ENCODE assay signal across 8 mouse cellular contexts in the genomic region with DNA sequence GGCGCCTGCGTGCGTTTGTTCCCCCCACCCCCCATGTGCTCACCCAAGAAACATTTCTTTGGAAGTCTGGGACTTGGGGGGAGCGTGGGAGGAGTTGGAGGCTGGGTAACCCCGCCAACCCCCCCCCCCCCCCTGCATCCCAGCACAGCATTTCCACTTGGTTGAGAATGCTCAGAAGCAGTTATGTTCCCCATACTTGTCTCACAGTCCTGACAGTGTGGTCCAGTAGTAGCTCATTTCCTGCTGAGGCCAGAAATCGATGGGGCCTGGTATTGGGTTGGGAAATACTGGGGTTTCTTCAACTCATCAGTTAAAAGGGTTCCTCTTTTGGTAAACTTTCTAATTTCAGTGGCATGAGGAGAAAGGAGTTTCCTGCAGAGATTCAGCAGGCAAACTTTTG. TPM values are rescaled to one million over a fixed set of nuclear protein-coding genes. Genes with fewer than 3 reads are reported as not detected.
DNase-seq lines count a peak whose midpoint lies in the region; ATAC-seq and TF ChIP-seq lines count a peak whose summit lies in the region.

No protein-coding gene starts in this region.

- TF ChIP-seq POLR2A in kidney, adult 2 months (IDR thresholded peaks at IDR 0.05; ENCODE audit: low read depth, low read length), result no peak

- H3K4me2 ChIP-seq in hindbrain, embryonic 16.5 days (ENCODE audit: low read length), result peak overlapping the region; percentile 58

- no peak overlapping the region for H3K27ac ChIP-seq in kidney, adult 2 months (ENCODE audit: insufficient read depth, low read depth, low read length)
- H3K27ac ChIP-seq in embryonic facial prominence, embryonic 10.5 days (replicated peaks), result peak overlapping the region; percentile 82
- no peak overlapping the region for H3K27ac ChIP-seq in hindbrain, embryonic 16.5 days (ENCODE audit: low read depth, low read length)
- peak overlapping the region; percentile 83 for H3K27ac ChIP-seq in midbrain, embryonic 10.5 days (replicated peaks)

- no peaks in the 10 kb centered on the region for H3K9me3 ChIP-seq in embryonic facial prominence, embryonic 10.5 days
- no peaks in the 10 kb centered on the region for H3K9me3 ChIP-seq in hindbrain, embryonic 16.5 days (ENCODE audit: control insufficient read depth, low read length)
- H3K9me3 ChIP-seq in midbrain, embryonic 10.5 days (replicated peaks), result no peaks in the 10 kb centered on the region

- no peaks in the 10 kb centered on the region for H3K36me3 ChIP-seq in kidney, adult 2 months (ENCODE audit: control insufficient read depth, insufficient read depth, low read length)
- no peaks in the 10 kb centered on the region for H3K36me3 ChIP-seq in embryonic facial prominence, embryonic 10.5 days (replicated peaks)
- H3K36me3 ChIP-seq in hindbrain, embryonic 16.5 days (ENCODE audit: control insufficient read depth, insufficient read depth, low read length), result no peaks in the 10 kb centered on the region
- no peaks in the 10 kb centered on the region for H3K36me3 ChIP-seq in midbrain, embryonic 10.5 days

- no peak for DNase-seq in kidney, adult 2 months
- DNase-seq in kidney, postnatal 10 days, result no peak
- no peak for DNase-seq in embryonic facial prominence, embryonic 10.5 days (ENCODE audit: low spot score)
- DNase-seq in midbrain, embryonic 10.5 days (ENCODE audit: low spot score), result peak; percentile 12
- DNase-seq in gastrocnemius, postnatal 4 days (ENCODE audit: low spot score in 2 of 2), result no peak
- DNase-seq in spleen, postnatal 14 days (ENCODE audit: low spot score in 2 of 2), result no peak
- DNase-seq in cerebellum, adult 9-10 months, result no peak

- WGBS in kidney, adult 2 months, result 4% methylated on average over 4 of the region's 6 CpGs
- 20% methylated on average over 6 of the region's 6 CpGs for WGBS in embryonic facial prominence, embryonic 10.5 days
- 15% methylated on average over 6 of the region's 6 CpGs for WGBS in hindbrain, embryonic 16.5 days
- 12% methylated on average over 6 of the region's 6 CpGs for WGBS in midbrain, embryonic 10.5 days

- 0 out of 2 replicates have a peak, but pooled peaks have one; percentile 15 for ATAC-seq in hindbrain, embryonic 16.5 days

- peak overlapping the region; percentile 70 for H3K9ac ChIP-seq in hindbrain, embryonic 16.5 days (ENCODE audit: low read depth, low read length)

- peak overlapping the region; percentile 89 for H3K4me3 ChIP-seq in kidney, adult 2 months (ENCODE audit: insufficient read depth, low read depth, low read length)
- H3K4me3 ChIP-seq in embryonic facial prominence, embryonic 10.5 days, result peak overlapping the region; percentile 64
- H3K4me3 ChIP-seq in hindbrain, embryonic 16.5 days (ENCODE audit: low read length), result peak overlapping the region; percentile 63
- H3K4me3 ChIP-seq in midbrain, embryonic 10.5 days, result peak overlapping the region; percentile 63

- H3K27me3 ChIP-seq in kidney, adult 2 months (replicated peaks; ENCODE audit: control insufficient read depth, insufficient read depth, low read length), result no peaks in the 10 kb centered on the region
- no peaks in the 10 kb centered on the region for H3K27me3 ChIP-seq in embryonic facial prominence, embryonic 10.5 days (replicated peaks; ENCODE audit: low read depth, poor library complexity, severe bottlenecking)
- H3K27me3 ChIP-seq in hindbrain, embryonic 16.5 days (replicated peaks; ENCODE audit: control insufficient read depth, insufficient read depth, low read length), result no peaks in the 10 kb centered on the region
- H3K27me3 ChIP-seq in midbrain, embryonic 10.5 days (ENCODE audit: low read depth, poor library complexity, severe bottlenecking), result no peaks in the 10 kb centered on the region

- H3K4me1 ChIP-seq in kidney, adult 2 months (ENCODE audit: control insufficient read depth, insufficient read depth, low read length), result no peaks in the 10 kb centered on the region; the same call in 1 of the 2 replicates
- H3K4me1 ChIP-seq in embryonic facial prominence, embryonic 10.5 days, result no peaks in the 10 kb centered on the region
- H3K4me1 ChIP-seq in hindbrain, embryonic 16.5 days (ENCODE audit: control insufficient read depth, insufficient read depth, low read depth, low read length), result no peaks in the 10 kb centered on the region
- H3K4me1 ChIP-seq in midbrain, embryonic 10.5 days, result no peaks in the 10 kb centered on the region

- no peak for TF ChIP-seq CTCF in kidney, adult 2 months (conservative IDR thresholded peaks at IDR 0.05; ENCODE audit: insufficient read depth, insufficient read length, low read depth, low read length)

RNA-seq across cellular contexts. Expression of gene Diaph2, which starts 1.1 kb away (rescaled TPM):
- 3.2 and 4.4 TPM in 2 replicates for polyA plus RNA-seq in kidney, adult 2 months (2012; rRNA removed)
- polyA plus RNA-seq in embryonic facial prominence, embryonic 10.5 days (2016; fragmentation: Nextera tagmentation; extraction: Ambion mirVana), result 3.8 and 4.1 TPM in 2 replicates
- 2.9 and 3.3 TPM in 2 replicates for polyA plus RNA-seq in hindbrain, embryonic 16.5 days (2015; fragmentation: Nextera tagmentation; extraction: Ambion mirVana)
- 3.1 and 4.2 TPM in 2 replicates for polyA plus RNA-seq in midbrain, embryonic 10.5 days (2016; fragmentation: Nextera tagmentation; extraction: Ambion mirVana)
- 10 to 100 TPM; 11.7 to 12.7 TPM for total RNA-seq in gastrocnemius, postnatal 4 days (2021)

Comparison
In these comparisons a context has a peak if more than half of its experiments do, and no peak if none do; other contexts are left out.
1. H3K27ac ChIP-seq: peak in embryonic facial prominence, embryonic 10.5 days (single experiment) and midbrain, embryonic 10.5 days (single experiment); none in kidney, adult 2 months (single experiment) and hindbrain, embryonic 16.5 days (single experiment).
2. Peak in every context shown above with its lines, with median percentiles within 50 percentile points of each other: H3K4me3 ChIP-seq.